Mouse (Mus musculus) lung, embryonic 14.5 days (tissue): ENCODE results near the gene Tmem150c. TPM values are rescaled to one million over a fixed set of nuclear protein-coding genes. Genes with fewer than 3 reads are reported as not detected.

ENCODE experiments used
- ATAC-seq: fragments of 200-750 bp; cut with Nextera tagmentation; 2 replicates; pipeline ENCODE4 v1.8.0; 2017; ENCODE audit warnings: mild to moderate bottlenecking, moderate TSS enrichment, moderate library complexity; ENCODE audit not compliant: insufficient read depth
- DNase-seq: peaks from one replicate; pipeline ENCODE4 v3.0.0-alpha.2; 2015
- H3K27ac ChIP-seq: fragments of 300-500 bp; sonication (generic); 2 replicates; pipeline ENCODE4 v1.5.1; 2014; ENCODE audit warnings: low read depth, mild to moderate bottlenecking, moderate library complexity
- H3K27me3 ChIP-seq: fragments of 300-500 bp; sonication (generic); 2 replicates; pipeline ENCODE4 v1.6.1; 2014; ENCODE audit warnings: low read length, control low read depth; ENCODE audit not compliant: insufficient read depth
- H3K36me3 ChIP-seq: fragments of 300-500 bp; sonication (generic); 2 replicates; pipeline ENCODE4 v1.6.1; 2014; ENCODE audit warnings: control low read depth; ENCODE audit not compliant: insufficient read depth
- H3K4me1 ChIP-seq: fragments of 300-500 bp; sonication (generic); 2 replicates; pipeline ENCODE4 v1.6.1; 2014; ENCODE audit warnings: antibody characterized with exemption, control low read depth; ENCODE audit not compliant: insufficient read depth
- H3K4me2 ChIP-seq: fragments of 300-500 bp; sonication (generic); 2 replicates; pipeline ENCODE4 v1.6.1; 2014; ENCODE audit warnings: mild to moderate bottlenecking
- H3K4me3 ChIP-seq: fragments of 300-500 bp; sonication (generic); 2 replicates; pipeline ENCODE4 v1.5.1; 2014; ENCODE audit warnings: low read depth, low read length
- H3K9ac ChIP-seq: fragments of 300-500 bp; sonication (generic); 2 replicates; pipeline ENCODE4 v1.6.1; 2014
- H3K9me3 ChIP-seq: fragments of 300-500 bp; sonication (generic); 2 replicates; pipeline ENCODE4 v1.6.1; 2016; ENCODE audit warnings: low read depth, low read length, control low read depth
- CTCF ChIP-seq: IDR thresholded peaks from 2 replicates; pipeline ENCODE4 v1.5.1; 2016; ENCODE audit warnings: antibody characterized with exemption, low read depth
- WGBS: fragments of 180-500 bp; shearing (Covaris S2); extraction: QIAGEN DNeasy Blood & Tissue Kit; methylation state at CpG from one replicate; pipeline ENCODE4 v1.1.7; 2014; 5-methylcytosine and 5-hydroxymethylcytosine counted together
- polyA plus RNA-seq: library from polyadenylated mRNA; unstranded; fragments of >200 nt; fragmentation: Nextera tagmentation; extraction: Ambion mirVana; gene quantifications from 2 replicates; pipeline ENCODE4 v1.2.1, GENCODE M21; 2014

Gene Tmem150c
- polyA plus RNA-seq, 1 experiment from 2014 or later, result 3.3 TPM

DNA sequence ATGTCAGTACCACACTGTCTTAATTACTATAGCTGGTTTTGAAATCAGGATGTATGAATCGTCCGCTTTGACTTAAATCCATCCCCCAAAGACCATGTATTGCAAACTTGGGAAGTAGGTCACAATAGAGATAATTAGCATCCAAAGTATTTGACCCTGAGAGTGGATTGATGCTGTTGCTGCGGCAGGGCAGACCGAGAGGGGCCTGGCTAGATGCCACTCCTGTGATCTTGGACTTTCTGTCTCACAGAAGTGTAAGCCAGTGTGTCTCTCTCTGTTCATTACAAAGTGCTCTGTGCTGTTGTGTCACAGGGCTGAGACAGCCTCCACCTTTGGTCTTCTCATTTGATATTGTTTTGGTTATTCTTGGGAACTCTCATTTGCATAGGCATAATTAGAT is 12.5 kb upstream of the Tmem150c start:
- no peak for ATAC-seq
- Histone ChIP-seq H3K27ac (no peak overlapping the region), H3K27me3 (no peaks in the 10 kb centered on the region), H3K36me3 (no peaks in the 10 kb centered on the region), H3K4me3 (no peak overlapping the region), H3K9ac (no peak overlapping the region), H3K4me2 (no peak overlapping the region), H3K4me1 (0 out of 2 replicates have a peak, but pooled peaks cover 6% of the 10 kb centered on the region), H3K9me3 (no peaks in the 10 kb centered on the region)
- peak; percentile 35 for DNase-seq
- TF ChIP-seq CTCF, result no peak
- 57% methylated on average over 4 of the region's 4 CpGs for WGBS

DNA sequence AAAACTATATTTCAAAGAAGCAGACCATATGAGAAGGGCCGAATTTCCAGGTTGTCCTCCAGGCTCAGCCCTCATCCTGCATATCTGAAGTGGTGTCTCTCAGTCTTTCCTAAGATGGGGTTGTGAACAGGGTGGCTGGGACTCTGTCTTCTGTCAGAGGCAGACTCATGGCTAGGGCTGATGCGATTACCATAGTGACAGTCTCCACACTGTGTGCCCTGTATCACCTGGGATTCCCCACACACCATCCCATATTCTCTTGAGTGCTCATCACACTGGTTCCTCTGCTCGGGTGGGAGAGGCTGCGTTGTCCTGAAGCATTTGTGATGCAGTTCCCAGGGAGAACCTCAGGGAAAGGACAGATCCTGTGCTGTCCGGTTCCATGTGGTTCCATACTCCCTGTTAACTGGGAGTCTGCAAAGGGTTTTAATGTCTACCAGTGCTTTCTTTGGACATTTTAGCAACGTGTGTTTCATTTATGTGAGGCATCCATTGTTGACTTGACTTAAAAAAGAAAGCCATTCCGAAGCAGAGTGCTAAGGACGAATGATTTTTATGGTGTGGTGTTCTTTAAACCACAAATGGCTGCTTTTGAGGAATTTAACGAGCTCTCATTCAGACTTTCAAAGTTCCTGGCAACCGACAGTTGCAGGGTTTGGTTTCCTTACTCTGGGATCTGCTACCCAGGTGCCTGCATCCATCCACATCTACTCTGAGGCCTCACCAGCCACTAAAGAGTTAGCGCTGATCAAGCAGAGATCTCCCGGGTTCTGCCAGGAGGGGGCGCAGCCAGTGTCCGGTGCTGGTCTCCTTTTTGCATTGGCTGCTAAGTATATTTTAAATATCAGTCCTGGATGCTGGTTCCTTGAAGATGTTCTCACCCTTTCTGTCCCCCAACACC is 7.2 kb upstream of the Tmem150c start:
- no peak overlapping the region for H3K27ac ChIP-seq
- 50% methylated on average over 14 of the region's 14 CpGs for WGBS
- H3K9ac ChIP-seq, result no peak overlapping the region
- no peaks in the 10 kb centered on the region for H3K36me3 ChIP-seq
- H3K4me3 ChIP-seq, result no peak overlapping the region
- DNase-seq (peak; percentile 77), ATAC-seq (no peak)
- H3K27me3 ChIP-seq, result no peaks in the 10 kb centered on the region
- H3K4me1 ChIP-seq, result 0 out of 2 replicates have a peak, but pooled peaks cover 1% of the 10 kb centered on the region
- peak; percentile 73 for TF ChIP-seq CTCF
- no peaks in the 10 kb centered on the region for H3K9me3 ChIP-seq
- no peak overlapping the region for H3K4me2 ChIP-seq

DNA sequence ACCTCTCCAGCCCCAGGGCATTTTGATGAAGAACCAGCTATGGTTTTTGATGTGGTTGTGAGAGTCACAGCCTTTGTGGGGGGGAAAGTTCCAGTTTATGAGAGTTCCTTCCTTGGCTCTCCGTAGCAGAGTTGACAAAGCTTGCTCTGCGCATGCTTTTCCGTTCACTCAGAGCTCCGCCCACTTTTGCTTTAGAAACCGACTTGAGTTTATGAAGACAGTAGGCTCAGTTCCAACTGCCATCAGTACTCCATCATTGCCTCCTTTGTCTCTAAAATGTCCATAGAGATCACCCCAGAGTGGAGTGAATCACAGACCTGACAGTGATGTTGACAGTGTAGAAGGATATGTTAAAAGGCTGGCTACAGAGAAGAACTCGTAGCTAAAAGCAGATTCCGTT is 3.8 kb upstream of the Tmem150c start:
- no peaks in the 10 kb centered on the region for H3K9me3 ChIP-seq
- H3K9ac ChIP-seq, result no peak overlapping the region
- TF ChIP-seq CTCF, result no peak
- WGBS, result 39% methylated on average over 7 of the region's 7 CpGs
- peak overlapping the region; percentile 41 for H3K4me2 ChIP-seq
- 0 out of 2 replicates have a peak, but pooled peaks cover 4% of the 10 kb centered on the region for H3K4me1 ChIP-seq
- DNase-seq (peak; percentile 93), ATAC-seq (peak; percentile 52)
- no peak overlapping the region for H3K4me3 ChIP-seq
- H3K36me3 ChIP-seq, result no peaks in the 10 kb centered on the region
- H3K27me3 ChIP-seq, result peaks cover 6% of the 10 kb centered on the region
- H3K27ac ChIP-seq, result peak overlapping the region; percentile 84

DNA sequence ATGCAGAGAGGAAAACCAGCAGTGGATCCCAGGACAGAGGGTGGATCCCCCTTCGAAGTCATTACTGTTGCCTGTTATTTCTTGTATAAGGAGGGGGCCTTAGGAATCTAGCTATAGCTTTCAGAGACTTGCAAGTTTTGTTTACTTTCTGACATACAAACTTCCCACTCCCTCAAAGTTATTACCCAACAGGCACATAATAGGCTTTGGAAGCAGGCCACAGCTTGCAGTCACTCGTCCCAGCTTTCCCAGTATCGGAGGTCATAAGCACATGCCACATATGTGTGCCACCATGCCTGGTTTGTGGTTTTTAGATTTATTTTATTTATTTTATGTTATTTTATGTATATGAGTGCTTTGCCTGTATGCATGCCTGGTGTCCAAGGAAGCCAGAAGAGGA is 3.2 kb upstream of the Tmem150c start:
- ATAC-seq (peak; percentile 39), DNase-seq (peak; percentile 83)
- no peak for TF ChIP-seq CTCF
- Histone ChIP-seq H3K27ac (peak overlapping the region; percentile 84), H3K4me2 (peak overlapping the region; percentile 41), H3K4me1 (0 out of 2 replicates have a peak, but pooled peaks cover 4% of the 10 kb centered on the region), H3K9ac (no peak overlapping the region), H3K4me3 (no peak overlapping the region), H3K9me3 (no peaks in the 10 kb centered on the region), H3K36me3 (no peaks in the 10 kb centered on the region), H3K27me3 (peaks cover 11% of the 10 kb centered on the region)
- WGBS, result 51% methylated on average over 3 of the region's 3 CpGs

DNA sequence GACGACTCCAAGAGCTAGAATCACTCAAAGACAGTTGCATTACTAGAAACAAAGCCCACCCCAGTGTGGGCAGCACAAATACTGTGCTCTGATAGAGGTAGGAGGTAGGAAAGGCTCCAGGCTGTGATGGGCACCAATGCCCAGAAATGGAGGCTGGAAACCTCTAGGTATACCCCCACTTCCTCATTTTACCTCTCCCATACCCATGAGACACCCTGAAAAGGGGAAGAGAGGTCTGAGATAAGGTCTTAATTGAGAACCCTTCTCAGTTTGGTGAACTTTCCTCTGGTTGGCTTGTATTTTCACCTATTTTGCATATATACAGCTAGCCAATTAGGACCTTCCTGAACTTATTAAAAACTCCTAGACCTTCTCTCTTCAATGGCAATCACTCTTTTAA is 2.4 kb upstream of the Tmem150c start:
- H3K27ac ChIP-seq, result no peak overlapping the region
- DNase-seq, result no peak
- no peak for TF ChIP-seq CTCF
- no peak overlapping the region for H3K4me3 ChIP-seq
- H3K27me3 ChIP-seq, result peaks cover 19% of the 10 kb centered on the region
- no peak overlapping the region for H3K9ac ChIP-seq
- ATAC-seq, result no peak
- no peaks in the 10 kb centered on the region for H3K9me3 ChIP-seq
- 55% methylated on average over 1 of the region's 1 CpGs for WGBS
- no peaks in the 10 kb centered on the region for H3K36me3 ChIP-seq
- 0 out of 2 replicates have a peak, but pooled peaks cover 4% of the 10 kb centered on the region for H3K4me1 ChIP-seq
- H3K4me2 ChIP-seq, result no peak overlapping the region

DNA sequence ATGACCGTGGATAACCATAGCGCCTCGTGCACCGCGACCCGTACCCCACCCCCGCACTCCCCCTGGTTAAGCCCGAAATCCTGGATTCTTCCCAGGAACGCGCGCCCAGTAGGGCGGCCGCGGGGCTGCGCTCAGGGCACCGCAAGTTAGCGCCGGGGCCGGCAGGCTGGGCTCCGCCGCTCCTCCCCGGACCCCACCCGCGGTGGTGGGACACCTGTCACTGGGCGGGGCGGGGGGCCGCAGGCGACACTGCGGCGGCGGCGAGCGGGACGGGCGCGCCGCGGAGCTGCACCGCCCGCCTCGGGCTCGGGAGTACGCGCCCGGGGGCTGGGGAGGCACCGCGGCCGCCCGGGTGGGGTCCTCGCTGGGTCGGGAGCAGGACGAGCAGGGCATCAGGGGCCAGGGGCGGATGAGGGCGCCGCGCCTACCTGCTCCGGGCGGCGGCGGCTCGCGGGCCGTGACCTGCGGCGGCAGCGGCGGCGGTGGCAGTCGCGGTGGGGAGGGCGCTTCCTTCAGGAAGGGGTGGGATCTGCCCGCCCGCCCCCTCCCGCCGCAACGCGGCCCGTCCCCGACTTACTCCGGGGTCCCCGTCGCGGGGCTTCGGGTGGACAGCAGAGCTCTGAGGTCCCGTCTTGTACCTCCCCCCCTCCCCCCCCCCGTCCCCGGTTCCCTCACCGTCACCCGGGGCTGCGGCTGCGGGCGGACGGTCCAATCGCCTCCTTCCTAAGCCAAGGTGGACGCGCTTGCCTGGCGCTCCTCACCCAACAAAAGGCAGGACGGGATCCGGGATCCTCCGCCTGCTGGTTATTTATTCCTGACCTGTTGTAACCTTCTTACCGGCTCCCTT is 594 bp downstream of the Tmem150c start:
- H3K27me3 ChIP-seq, result peaks cover 24% of the 10 kb centered on the region
- H3K9ac ChIP-seq, result peak overlapping the region; percentile 63
- DNase-seq, result peak; percentile 45
- WGBS, result 1% methylated on average over 60 of the region's 101 CpGs
- no peak for TF ChIP-seq CTCF
- no peaks in the 10 kb centered on the region for H3K36me3 ChIP-seq
- H3K4me3 ChIP-seq, result peak overlapping the region; percentile 74
- no peak overlapping the region for H3K27ac ChIP-seq
- H3K9me3 ChIP-seq, result no peaks in the 10 kb centered on the region
- ATAC-seq, result peak; percentile 40
- peak overlapping the region; percentile 100 for H3K4me2 ChIP-seq
- 0 out of 2 replicates have a peak, but pooled peaks cover 4% of the 10 kb centered on the region for H3K4me1 ChIP-seq

DNA sequence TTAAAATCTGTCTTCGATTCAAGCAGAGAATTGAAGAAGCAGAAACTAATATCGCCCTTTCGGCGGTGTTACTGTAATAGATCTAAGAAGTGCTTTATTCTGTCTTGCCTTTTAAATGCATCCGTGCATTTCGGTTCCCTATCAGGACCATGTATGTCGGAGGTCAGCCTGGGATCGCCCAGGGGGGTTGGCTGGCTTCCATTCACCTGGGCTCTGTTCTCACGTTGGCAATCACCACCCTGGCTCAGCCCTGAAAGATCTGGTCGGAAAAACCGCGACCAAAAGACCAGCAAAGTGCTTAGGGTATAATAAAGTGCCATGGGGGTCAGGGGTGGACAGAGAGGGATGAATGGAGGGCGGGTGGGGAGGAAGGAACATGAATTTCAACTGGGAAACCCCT is 1.3 kb downstream of the Tmem150c start:
- H3K4me2 ChIP-seq, result peak overlapping the region; percentile 100
- DNase-seq (no peak), ATAC-seq (no peak)
- WGBS, result 14% methylated on average over 13 of the region's 13 CpGs
- no peaks in the 10 kb centered on the region for H3K9me3 ChIP-seq
- peak overlapping the region; percentile 74 for H3K4me3 ChIP-seq
- TF ChIP-seq CTCF, result no peak
- H3K27ac ChIP-seq, result no peak overlapping the region
- 0 out of 2 replicates have a peak, but pooled peaks cover 4% of the 10 kb centered on the region for H3K4me1 ChIP-seq
- peaks cover 24% of the 10 kb centered on the region for H3K27me3 ChIP-seq
- peak overlapping the region; percentile 63 for H3K9ac ChIP-seq
- no peaks in the 10 kb centered on the region for H3K36me3 ChIP-seq
